Mouse (Mus musculus) stomach, embryonic 16.5 days (tissue): ENCODE measurements around the gene Fam47c. TPM values are rescaled to one million over a fixed set of nuclear protein-coding genes. Genes with fewer than 3 reads are reported as not detected.

ENCODE experiments used
- ATAC-seq: fragments of 200-750 bp; cut with Nextera tagmentation; 2 replicates; pipeline ENCODE4 v1.8.0; 2017; ENCODE audit warnings: moderate number of reproducible peaks, moderate TSS enrichment; ENCODE audit not compliant: insufficient read depth, low FRiP score
- H3K27ac ChIP-seq: fragments of 300-500 bp; sonication (generic); 2 replicates; pipeline ENCODE4 v1.5.1; 2014; ENCODE audit warnings: low read length
- H3K27me3 ChIP-seq: fragments of 300-500 bp; sonication (generic); 2 replicates; pipeline ENCODE4 v1.6.1; 2014; ENCODE audit warnings: low read length, control low read depth, mixed read lengths; ENCODE audit not compliant: control insufficient read depth, insufficient read depth
- H3K36me3 ChIP-seq: fragments of 300-500 bp; sonication (generic); 2 replicates; pipeline ENCODE4 v1.6.1; 2014; ENCODE audit warnings: low read length; ENCODE audit not compliant: control insufficient read depth, insufficient read depth
- H3K4me1 ChIP-seq: fragments of 300-500 bp; sonication (generic); 2 replicates; pipeline ENCODE4 v1.6.1; 2014; ENCODE audit warnings: low read length, control low read depth, mixed read lengths; ENCODE audit not compliant: control insufficient read depth, insufficient read depth
- H3K4me2 ChIP-seq: fragments of 300-500 bp; sonication (generic); 2 replicates; pipeline ENCODE4 v1.6.1; 2014; ENCODE audit warnings: low read depth, low read length, mixed read lengths
- H3K4me3 ChIP-seq: fragments of 300-500 bp; sonication (generic); replicated peaks from 2 replicates; pipeline ENCODE4 v1.5.1; 2014; ENCODE audit warnings: mild to moderate bottlenecking, low read length
- H3K9ac ChIP-seq: fragments of 300-500 bp; sonication (generic); 2 replicates; pipeline ENCODE4 v1.6.1; 2014; ENCODE audit warnings: low read length
- H3K9me3 ChIP-seq: fragments of 300-500 bp; sonication (generic); replicated peaks from 2 replicates; pipeline ENCODE4 v1.6.1; 2016; ENCODE audit warnings: low read length, control low read depth; ENCODE audit not compliant: control insufficient read depth
- WGBS: fragments of 180-500 bp; shearing (Covaris S2); extraction: QIAGEN DNeasy Blood & Tissue Kit; methylation state at CpG from one replicate; pipeline ENCODE4 v1.1.7; 2014; 5-methylcytosine and 5-hydroxymethylcytosine counted together
- polyA plus RNA-seq: library from polyadenylated mRNA; unstranded; fragments of >200 nt; fragmentation: Nextera tagmentation; extraction: Ambion mirVana; gene quantifications from 2 replicates; pipeline ENCODE4 v1.2.1, GENCODE M21; 2015

Fam47c gene
- not detected in 2 replicates for polyA plus RNA-seq

GRCm38 (mm10) chrX:78737463-78737862 is at the start of gene Fam47c:
TSS of gene Fam47c (plus strand) at chrX:78737763.
- Histone ChIP-seq H3K4me3 (no peak within 1 kb of the TSS), H3K27me3 (no peaks in the 10 kb centered on the region)
- no peak for ATAC-seq

GRCm38 (mm10) chrX:78769408-78769807 is 31.8 kb downstream of the Fam47c start:
- H3K4me1 ChIP-seq: no peaks in the 10 kb centered on the region
- no peaks in the 10 kb centered on the region for H3K27me3 ChIP-seq
- H3K9me3 ChIP-seq: no peaks in the 10 kb centered on the region
- H3K36me3 ChIP-seq: no peaks in the 10 kb centered on the region
- ATAC-seq: no peak
- no peak overlapping the region for H3K4me3 ChIP-seq
- H3K9ac ChIP-seq: no peak overlapping the region
- WGBS: 56% methylated on average over 2 of the region's 2 CpGs
- H3K4me2 ChIP-seq: no peak overlapping the region
- H3K27ac ChIP-seq: no peak overlapping the region

More at GRCm38 (mm10) chrX:78737463-78737862, at the start of gene Fam47c:
- Histone ChIP-seq H3K36me3 (no peaks in the 10 kb centered on the region), H3K4me2 (no peak within 1 kb of the TSS), H3K9ac (no peak within 1 kb of the TSS), H3K27ac (no peak within 1 kb of the TSS), H3K4me1 (no peaks in the 10 kb centered on the region), H3K9me3 (no peaks in the 10 kb centered on the region)
- WGBS: 70% methylated on average over 3 of the region's 3 CpGs

- no peaks in the 10 kb centered on the region for H3K36me3 ChIP-seq
- no peak overlapping the region for H3K4me3 ChIP-seq
- no peaks in the 10 kb centered on the region for H3K27me3 ChIP-seq
- no peak overlapping the region for H3K4me2 ChIP-seq
- H3K9ac ChIP-seq: no peak overlapping the region
- no peak for ATAC-seq
- WGBS: 74% methylated on average over 2 of the region's 2 CpGs
- no peak overlapping the region for H3K27ac ChIP-seq
- H3K9me3 ChIP-seq: no peaks in the 10 kb centered on the region
- H3K4me1 ChIP-seq: no peaks in the 10 kb centered on the region
Observed at GRCm38 (mm10) chrX:78777078-78777477, 39.5 kb downstream of the Fam47c start.

Other genes starting within 250 kb of the Fam47c start
- gene Prrg1, start 153.9 kb upstream of the Fam47c start, polyA plus RNA-seq: 9.7 and 12.0 TPM in 2 replicates